Comparison of ENCODE assay signal across 23 mouse cellular contexts in the genomic region with DNA sequence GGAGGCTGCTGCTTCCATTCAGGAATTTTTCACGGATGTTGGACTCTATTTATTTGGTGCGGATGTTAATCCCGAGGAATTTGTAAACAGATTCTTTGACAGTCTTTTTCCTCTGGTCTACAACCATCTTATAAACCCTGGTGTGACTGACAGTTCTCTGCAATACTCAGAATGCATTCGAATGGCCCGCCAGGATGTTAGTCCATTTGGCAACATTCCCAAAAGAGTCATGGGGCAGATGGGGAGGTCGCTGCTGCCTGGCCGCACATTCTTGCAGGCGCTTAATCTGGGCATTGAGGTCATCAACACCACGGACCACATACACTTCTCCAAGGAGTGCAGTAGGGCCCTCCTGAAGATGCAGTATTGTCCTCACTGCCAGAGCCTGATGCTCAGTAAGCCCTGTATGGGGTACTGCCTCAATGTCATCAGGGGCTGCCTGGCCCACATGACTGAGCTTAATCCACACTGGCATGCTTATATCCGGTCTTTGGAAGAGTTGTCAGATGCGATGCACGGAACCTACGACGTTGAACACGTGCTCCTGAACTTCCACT.
DNase-seq lines count a peak whose midpoint lies in the region; ATAC-seq and TF ChIP-seq lines count a peak whose summit lies in the region.
"Had no signal": no experiment of that assay in that cellular context is flagged by ENCODE, and none has a peak within 500 bp of the region (broad histone marks: within the 10 kb centered on the region; RNA-seq: fewer than 3 reads in every experiment).

No protein-coding gene starts in this region.

- intact Hi-C loops in left cerebral cortex, postnatal 4 days (cut with DNase I), result no loop called here
- intact Hi-C loops in left cerebral cortex, postnatal 25 days (cut with DNase I), result no loop called here

- H3K36me3 ChIP-seq in forebrain, embryonic 16.5 days (ENCODE audit: control insufficient read depth, insufficient read depth), result no peaks in the 10 kb centered on the region
- no peaks in the 10 kb centered on the region for H3K36me3 ChIP-seq in heart, embryonic 11.5 days (ENCODE audit: control insufficient read depth, insufficient read depth, low read length)
- H3K36me3 ChIP-seq: embryonic facial prominence, embryonic 13.5 days; heart, embryonic 10.5 days; hindbrain, embryonic 12.5 days; intestine, embryonic 15.5 days; limb, embryonic 15.5 days; liver, embryonic 15.5 days; neural tube, embryonic 13.5 days had no signal

- no peaks in the 10 kb centered on the region for H3K9me3 ChIP-seq in forebrain, embryonic 16.5 days (ENCODE audit: control insufficient read depth, low read length)
- no peaks in the 10 kb centered on the region for H3K9me3 ChIP-seq in heart, embryonic 11.5 days (replicated peaks; ENCODE audit: control insufficient read depth, low read length)
- H3K9me3 ChIP-seq: embryonic facial prominence, embryonic 13.5 days; heart, embryonic 10.5 days; hindbrain, embryonic 12.5 days; intestine, embryonic 15.5 days; limb, embryonic 15.5 days; liver, embryonic 15.5 days; neural tube, embryonic 13.5 days had no signal

- H3K4me1 ChIP-seq in forebrain, embryonic 16.5 days (replicated peaks; ENCODE audit: control insufficient read depth, insufficient read depth, low read length), result no peaks in the 10 kb centered on the region
- H3K4me1 ChIP-seq in heart, embryonic 11.5 days (ENCODE audit: control insufficient read depth, insufficient read depth, low read length), result no peaks in the 10 kb centered on the region
- H3K4me1 ChIP-seq: embryonic facial prominence, embryonic 13.5 days; heart, embryonic 10.5 days; hindbrain, embryonic 12.5 days; intestine, embryonic 15.5 days; limb, embryonic 15.5 days; liver, embryonic 15.5 days had no signal

- WGBS in forebrain, embryonic 16.5 days, result 59% methylated on average over 15 of the region's 15 CpGs
- WGBS in heart, embryonic 11.5 days (ENCODE audit: insufficient replicate concordance), result 79% methylated on average over 15 of the region's 15 CpGs

- H3K27ac ChIP-seq in forebrain, embryonic 16.5 days (ENCODE audit: low read length), result no peak overlapping the region
- H3K27ac ChIP-seq in heart, embryonic 11.5 days (ENCODE audit: low read depth, low read length), result no peak overlapping the region
- H3K27ac ChIP-seq: embryonic facial prominence, embryonic 13.5 days; heart, embryonic 10.5 days; hindbrain, embryonic 12.5 days; intestine, embryonic 15.5 days; limb, embryonic 15.5 days; liver, embryonic 15.5 days; neural tube, embryonic 13.5 days had no signal

- no peak for TF ChIP-seq POLR2A in brain, embryonic 14.5 days (IDR thresholded peaks at IDR 0.05; ENCODE audit: borderline replicate concordance, extremely low read depth, insufficient read depth, insufficient read length, poor library complexity, severe bottlenecking)

- peak; percentile 38; the same call in 1 of the 2 replicates for ATAC-seq in forebrain, embryonic 16.5 days
- no peak for ATAC-seq in heart, embryonic 11.5 days (replicated peaks; ENCODE audit: insufficient number of reproducible peaks, low FRiP score, low TSS enrichment)
- ATAC-seq: intestine, embryonic 15.5 days had no signal

- TF ChIP-seq CTCF in brain, embryonic 14.5 days (IDR thresholded peaks at IDR 0.05; ENCODE audit: borderline replicate concordance, extremely low read depth, insufficient read depth, insufficient read length), result no peak

- no peaks in the 10 kb centered on the region for H3K27me3 ChIP-seq in forebrain, embryonic 16.5 days (replicated peaks; ENCODE audit: control insufficient read depth, insufficient read depth, low read length)
- H3K27me3 ChIP-seq in heart, embryonic 11.5 days (ENCODE audit: control insufficient read depth, insufficient read depth, low read length), result no peaks in the 10 kb centered on the region
- H3K27me3 ChIP-seq: embryonic facial prominence, embryonic 13.5 days; hindbrain, embryonic 12.5 days; intestine, embryonic 15.5 days; limb, embryonic 15.5 days; liver, embryonic 15.5 days; neural tube, embryonic 13.5 days had no signal

- H3K4me3 ChIP-seq in forebrain, embryonic 16.5 days (replicated peaks; ENCODE audit: low read length), result no peak overlapping the region
- no peak overlapping the region for H3K4me3 ChIP-seq in heart, embryonic 11.5 days (ENCODE audit: low read depth, low read length)
- H3K4me3 ChIP-seq: embryonic facial prominence, embryonic 13.5 days; heart, embryonic 10.5 days; hindbrain, embryonic 12.5 days; intestine, embryonic 15.5 days; limb, embryonic 15.5 days; liver, embryonic 15.5 days; neural tube, embryonic 13.5 days had no signal

- no peak overlapping the region for H3K4me2 ChIP-seq in forebrain, embryonic 16.5 days (ENCODE audit: low read length)
- H3K4me2 ChIP-seq in heart, embryonic 11.5 days, result no peak overlapping the region
- H3K4me2 ChIP-seq: embryonic facial prominence, embryonic 13.5 days; hindbrain, embryonic 12.5 days; intestine, embryonic 15.5 days; limb, embryonic 15.5 days; liver, embryonic 15.5 days; neural tube, embryonic 13.5 days had no signal

- DNase-seq in heart, adult 11 months, result peak; percentile 74
- no peak for DNase-seq in heart, adult 18-20 months
- DNase-seq in left cerebral cortex, postnatal 4 days, result peak; percentile 6
- DNase-seq in left cerebral cortex, postnatal 25 days (ENCODE audit: low spot score in 2 of 2), result no peak
- peak; percentile 26 for DNase-seq in brain, embryonic 14.5 days (ENCODE audit: low read depth)
- no peak for DNase-seq in gastrocnemius, postnatal 25 days
- DNase-seq: cerebellum, adult 9-10 months; gastrocnemius, postnatal 36 days; heart, postnatal 10 days; kidney, postnatal 36 days; lung, postnatal 14 days; right cerebral cortex, postnatal 14 days; spleen, adult 18-20 months; thymus, postnatal 4 days had no signal

- H3K9ac ChIP-seq in forebrain, embryonic 16.5 days (replicated peaks; ENCODE audit: low read depth, low read length), result no peak overlapping the region
- no peak overlapping the region for H3K9ac ChIP-seq in heart, embryonic 11.5 days (ENCODE audit: low read depth, low read length)
- H3K9ac ChIP-seq: embryonic facial prominence, embryonic 13.5 days; hindbrain, embryonic 12.5 days; intestine, embryonic 15.5 days; limb, embryonic 15.5 days; liver, embryonic 15.5 days; neural tube, embryonic 13.5 days had no signal

Comparison
In these comparisons a context has a peak if more than half of its experiments do, and no peak if none do; other contexts are left out.
1. DNase-seq: peak in heart, adult 11 months (single experiment), left cerebral cortex, postnatal 4 days (single experiment) and brain, embryonic 14.5 days (single experiment); none in heart, adult 18-20 months (0 of 2), left cerebral cortex, postnatal 25 days (0 of 2) and gastrocnemius, postnatal 25 days (single experiment).